Mouse (Mus musculus): ENCODE measurements around the gene Igf2r.

DNA sequence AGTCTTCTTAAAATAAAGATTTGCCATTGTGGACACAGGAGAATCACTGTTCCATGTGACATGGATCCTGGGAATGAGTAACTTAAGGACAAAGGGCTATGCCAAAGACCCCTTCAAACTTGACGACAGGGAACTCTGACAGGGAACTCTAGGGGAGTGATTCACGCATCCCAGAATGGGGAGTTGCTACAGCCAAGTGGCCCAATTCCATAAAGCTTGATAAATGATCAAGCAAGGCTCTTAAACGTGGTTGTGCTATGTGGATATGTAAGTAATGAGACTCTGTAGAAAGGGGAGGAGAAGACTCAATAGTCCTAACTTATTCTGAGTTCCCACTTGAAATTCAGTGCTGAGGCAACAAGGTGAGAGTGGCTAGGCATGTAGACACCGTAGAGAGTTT, 134.7 kb downstream of the Igf2r start:
- no peak for TF ChIP-seq CTCF (conservative IDR thresholded peaks at IDR 0.05; ENCODE audit: low read length)
- TF ChIP-seq POU5F1 (IDR thresholded peaks at IDR 0.05; ENCODE audit: borderline replicate concordance, low read length) = no peak
